Mouse (Mus musculus) hindbrain, postnatal 0 days (tissue): Measurements from ENCODE around the gene Nol12. TPM values are rescaled to one million over a fixed set of nuclear protein-coding genes. Genes with fewer than 3 reads are reported as not detected.
A peak's percentile ranks its signal among the peaks of the same experiment; 100 is the strongest.

ENCODE experiments used
- ATAC-seq: fragments of 200-750 bp; cut with Nextera tagmentation; 2 replicates; pipeline ENCODE4 v1.8.0; 2017; ENCODE audit warnings: mild to moderate bottlenecking, moderate TSS enrichment, moderate library complexity
- DNase-seq: peaks from one replicate; pipeline ENCODE4 v3.0.0-alpha.2; 2015; ENCODE audit warnings: low spot score
- H3K27ac ChIP-seq: fragments of 300-500 bp; sonication (generic); 2 replicates; pipeline ENCODE4 v1.5.1; 2014; ENCODE audit warnings: mild to moderate bottlenecking
- H3K27me3 ChIP-seq: fragments of 300-500 bp; sonication (generic); 2 replicates; pipeline ENCODE4 v1.6.1; 2014; ENCODE audit warnings: low read length, mixed read lengths; ENCODE audit not compliant: insufficient read depth
- H3K36me3 ChIP-seq: fragments of 300-500 bp; sonication (generic); 2 replicates; pipeline ENCODE4 v1.6.1; 2014; ENCODE audit warnings: low read length, mixed read lengths; ENCODE audit not compliant: insufficient read depth
- H3K4me1 ChIP-seq: fragments of 300-500 bp; sonication (generic); 2 replicates; pipeline ENCODE4 v1.6.1; 2014; ENCODE audit warnings: antibody characterized with exemption, low read length, mixed read lengths; ENCODE audit not compliant: insufficient read depth
- H3K4me2 ChIP-seq: fragments of 300-500 bp; sonication (generic); 2 replicates; pipeline ENCODE4 v1.6.1; 2014; ENCODE audit warnings: low read depth, mild to moderate bottlenecking, low read length, moderate library complexity, mixed read lengths
- H3K4me3 ChIP-seq: fragments of 300-500 bp; sonication (generic); 2 replicates; pipeline ENCODE4 v1.5.1; 2014; ENCODE audit warnings: low read length
- H3K9ac ChIP-seq: fragments of 300-500 bp; sonication (generic); replicated peaks from 2 replicates; pipeline ENCODE4 v1.6.1; 2014; ENCODE audit warnings: mild to moderate bottlenecking, low read length, moderate library complexity, mixed read lengths
- H3K9me3 ChIP-seq: fragments of 300-500 bp; sonication (generic); 2 replicates; pipeline ENCODE4 v1.6.1; 2016; ENCODE audit warnings: low read length, mixed read lengths
- CTCF ChIP-seq: IDR thresholded peaks from 2 replicates; pipeline ENCODE4 v1.5.1; 2016; ENCODE audit warnings: antibody characterized with exemption, control low read depth, low read depth
- WGBS: fragments of 180-500 bp; shearing (Covaris S2); extraction: QIAGEN DNeasy Blood & Tissue Kit; methylation state at CpG from one replicate; pipeline ENCODE4 v1.1.7; 2014; 5-methylcytosine and 5-hydroxymethylcytosine counted together
- polyA plus RNA-seq: library from polyadenylated mRNA; unstranded; fragments of >200 nt; fragmentation: Nextera tagmentation; extraction: Ambion mirVana; gene quantifications from 2 replicates; pipeline ENCODE4 v1.2.1, GENCODE M21; 2015
- total RNA-seq: library from RNA; depleted of rRNA; stranded (reverse); fragments of >200 nt; gene quantifications from 2 replicates; pipeline ENCODE4 v1.2.3, GENCODE M21; 2014; rRNA removed

The Nol12 gene
- total RNA-seq = 4.7 and 8.8 TPM in 2 replicates
- 54.8 and 56.4 TPM in 2 replicates for polyA plus RNA-seq

DNA sequence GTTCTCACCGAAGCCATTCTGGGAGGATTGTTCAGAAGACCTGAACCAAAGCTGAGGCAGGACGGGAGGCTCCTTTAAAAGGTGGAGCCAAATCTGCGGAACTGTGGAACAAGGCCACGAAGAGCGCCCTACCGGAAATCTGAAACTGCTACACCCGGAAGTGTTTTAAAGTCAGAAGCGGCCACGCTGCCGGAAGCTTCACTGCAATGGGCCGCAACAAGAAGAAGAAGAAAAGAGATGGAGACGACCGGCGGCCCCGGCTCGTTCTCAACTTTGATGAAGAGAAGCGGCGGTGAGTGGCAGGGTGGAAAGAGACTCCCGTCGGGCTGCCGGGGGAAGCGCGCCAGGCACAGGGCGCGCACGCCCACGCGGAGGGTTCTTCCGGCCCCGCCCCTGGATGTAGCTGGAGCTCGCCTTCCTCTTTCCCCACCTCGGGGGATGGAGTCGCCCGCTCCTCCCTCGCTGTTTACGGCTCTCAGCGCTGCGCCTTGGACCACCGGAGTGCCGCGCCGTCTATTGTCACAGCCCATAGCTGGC, at the start of gene Nol12:
Nol12 (plus strand) TSS at position 150 of the 537 bp plus-strand sequence.
- TF ChIP-seq CTCF = no peak; the same call in 1 of the 2 replicates
- peaks cover 5% of the 10 kb centered on the region; the same call in 1 of the 2 replicates for H3K4me1 ChIP-seq
- peak within 1 kb of the TSS; percentile 84 for H3K4me2 ChIP-seq
- peak within 1 kb of the TSS; percentile 78 for H3K4me3 ChIP-seq
- peak within 1 kb of the TSS; percentile 75 for H3K27ac ChIP-seq
- no peaks in the 10 kb centered on the region for H3K27me3 ChIP-seq
- peaks cover 25% of the 10 kb centered on the region for H3K36me3 ChIP-seq
- WGBS = under 1% methylated on average over 42 of the region's 42 CpGs
- H3K9ac ChIP-seq = peak within 1 kb of the TSS; percentile 58
- H3K9me3 ChIP-seq = no peaks in the 10 kb centered on the region
- peak; percentile 96 for DNase-seq
- ATAC-seq = peak; percentile 91

DNA sequence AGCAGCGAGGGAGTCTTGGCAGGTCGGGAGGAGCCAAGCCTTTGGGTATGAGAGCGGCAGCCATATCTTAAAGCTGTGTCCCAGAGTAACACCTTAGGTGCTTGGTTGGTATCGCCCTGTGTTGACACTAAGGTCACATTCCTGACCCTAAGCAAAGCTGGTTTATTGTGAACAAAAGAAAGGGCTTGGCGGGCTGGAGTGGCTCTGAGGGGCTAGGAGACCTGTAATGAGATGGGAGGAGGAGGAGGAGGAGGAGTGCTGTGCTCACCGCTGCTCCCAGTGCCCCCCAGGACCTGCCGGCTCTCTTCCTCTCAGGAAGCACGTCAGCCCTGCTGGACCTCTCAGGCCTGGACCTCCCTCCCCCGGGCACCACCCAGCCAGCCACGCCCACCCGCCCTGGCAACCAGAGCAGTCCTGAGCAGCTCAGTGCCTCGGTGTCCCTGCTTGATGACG, 45.3 kb upstream of the Nol12 start:
- peaks cover 60% of the 10 kb centered on the region for H3K36me3 ChIP-seq
- H3K27ac ChIP-seq = no peak overlapping the region
- H3K9ac ChIP-seq = 0 out of 2 replicates have a peak overlapping the region, but pooled peaks have one; percentile 5
- no peak for DNase-seq
- H3K4me3 ChIP-seq = no peak overlapping the region
- no peaks in the 10 kb centered on the region for H3K27me3 ChIP-seq
- H3K4me1 ChIP-seq = no peaks in the 10 kb centered on the region
- TF ChIP-seq CTCF = no peak
- WGBS = 21% methylated on average over 11 of the region's 13 CpGs
- 0 out of 2 replicates have a peak, but pooled peaks have one; percentile 18 for ATAC-seq
- no peak overlapping the region for H3K4me2 ChIP-seq
- no peaks in the 10 kb centered on the region for H3K9me3 ChIP-seq

DNA sequence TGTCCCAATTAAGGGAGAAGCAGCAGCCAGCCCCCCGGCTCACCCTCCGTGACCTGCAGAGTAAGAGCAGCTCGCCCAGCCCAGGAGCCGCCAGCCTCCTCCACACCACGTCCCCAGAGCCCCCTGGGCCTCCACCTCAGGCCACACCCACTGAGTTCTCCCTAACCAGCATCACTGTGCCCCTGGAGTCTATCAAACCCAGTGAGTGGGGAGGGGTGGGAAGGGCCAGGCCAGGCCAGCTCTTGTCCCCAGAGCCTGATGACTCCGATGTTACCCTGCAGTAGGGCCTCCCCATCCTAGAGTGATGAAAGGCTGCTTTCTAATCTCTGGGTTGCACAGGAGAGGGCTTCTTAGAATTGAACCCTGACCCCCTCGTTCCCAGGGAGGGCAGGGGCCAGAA, 42.3 kb upstream of the Nol12 start:
- DNase-seq (no peak), ATAC-seq (no peak)
- H3K4me3 ChIP-seq = no peak overlapping the region
- no peak overlapping the region for H3K9ac ChIP-seq
- H3K36me3 ChIP-seq = peaks cover 39% of the 10 kb centered on the region
- TF ChIP-seq CTCF = no peak
- 82% methylated on average over 7 of the region's 7 CpGs for WGBS
- H3K9me3 ChIP-seq = no peaks in the 10 kb centered on the region
- no peak overlapping the region for H3K27ac ChIP-seq
- no peaks in the 10 kb centered on the region for H3K4me1 ChIP-seq
- no peaks in the 10 kb centered on the region for H3K27me3 ChIP-seq
- H3K4me2 ChIP-seq = no peak overlapping the region

DNA sequence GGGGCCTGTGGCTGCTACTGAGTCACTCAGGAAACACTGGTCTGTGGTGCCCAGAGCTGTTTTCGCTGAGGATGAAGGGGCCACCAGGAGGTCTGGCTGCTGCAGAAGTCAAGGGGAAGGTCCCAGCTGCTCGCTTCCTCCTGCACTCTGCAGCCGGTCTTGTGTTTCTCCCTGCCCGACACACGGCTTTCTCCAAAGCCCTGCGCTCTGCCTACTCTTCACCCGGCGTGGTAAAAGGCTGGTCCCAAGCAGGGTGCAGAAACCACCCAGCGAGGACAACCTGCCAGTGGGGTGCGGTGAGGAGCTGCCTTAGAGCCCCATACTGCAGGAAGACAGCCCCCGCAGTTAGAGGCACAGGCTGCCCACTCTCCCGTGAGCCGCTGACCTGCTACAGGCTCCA, 40.0 kb upstream of the Nol12 start:
- Histone ChIP-seq H3K9me3 (no peaks in the 10 kb centered on the region), H3K9ac (no peak overlapping the region), H3K4me3 (no peak overlapping the region), H3K36me3 (peaks cover 27% of the 10 kb centered on the region), H3K27ac (no peak overlapping the region), H3K4me2 (no peak overlapping the region), H3K27me3 (no peaks in the 10 kb centered on the region), H3K4me1 (no peaks in the 10 kb centered on the region)
- ATAC-seq (no peak), DNase-seq (no peak)
- no peak for TF ChIP-seq CTCF
- WGBS = 73% methylated on average over 13 of the region's 13 CpGs

DNA sequence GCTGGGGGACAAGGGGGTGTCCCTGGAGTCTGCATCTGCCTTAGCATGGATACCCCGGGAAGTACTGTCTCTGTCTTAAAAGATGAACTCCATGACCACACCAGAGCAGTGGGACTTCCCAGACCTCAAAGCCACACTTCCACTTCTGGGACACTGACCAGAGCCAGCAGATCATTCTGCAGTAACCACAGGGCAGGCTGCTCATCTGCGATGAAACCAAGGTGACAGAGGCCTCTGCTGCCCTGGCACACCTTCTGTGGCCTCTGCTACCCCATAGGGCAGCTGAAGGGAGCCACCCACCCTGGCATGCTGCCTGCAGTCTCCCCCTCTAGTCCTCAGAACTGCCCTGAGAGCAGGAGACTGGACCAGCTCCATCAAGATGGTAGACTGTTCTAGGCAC, 39.0 kb upstream of the Nol12 start:
- no peak overlapping the region for H3K4me2 ChIP-seq
- ATAC-seq (no peak), DNase-seq (no peak)
- H3K27ac ChIP-seq = no peak overlapping the region
- 85% methylated on average over 2 of the region's 2 CpGs for WGBS
- no peak overlapping the region for H3K4me3 ChIP-seq
- H3K4me1 ChIP-seq = peaks cover 9% of the 10 kb centered on the region; the same call in 1 of the 2 replicates
- no peak overlapping the region for H3K9ac ChIP-seq
- peaks cover 27% of the 10 kb centered on the region for H3K36me3 ChIP-seq
- no peak for TF ChIP-seq CTCF
- H3K9me3 ChIP-seq = no peaks in the 10 kb centered on the region
- H3K27me3 ChIP-seq = 0 out of 2 replicates have a peak, but pooled peaks cover 3% of the 10 kb centered on the region

DNA sequence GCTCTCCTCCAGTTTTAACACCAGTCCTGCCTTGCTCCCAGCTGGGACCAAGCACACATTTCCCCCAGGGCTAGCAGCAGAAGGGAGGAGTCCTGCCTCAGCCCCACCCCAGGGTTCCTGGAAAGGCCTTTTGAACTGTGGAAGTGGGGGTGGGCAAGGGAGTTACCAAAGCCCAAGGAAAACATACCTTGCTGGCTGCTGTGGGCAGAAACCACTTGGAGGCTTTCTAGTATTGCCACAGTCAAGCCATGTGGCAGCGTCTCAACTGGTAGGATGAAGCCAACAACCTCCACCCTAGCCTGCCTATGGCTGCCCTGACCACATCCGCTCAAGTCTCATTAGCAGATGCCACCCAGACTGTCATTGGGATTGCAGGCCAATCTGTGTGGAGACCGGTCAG, 38.6 kb upstream of the Nol12 start:
- Histone ChIP-seq H3K4me1 (peaks cover 10% of the 10 kb centered on the region; the same call in 1 of the 2 replicates), H3K4me2 (no peak overlapping the region), H3K27ac (no peak overlapping the region), H3K4me3 (no peak overlapping the region), H3K36me3 (peaks cover 23% of the 10 kb centered on the region), H3K27me3 (0 out of 2 replicates have a peak, but pooled peaks cover 3% of the 10 kb centered on the region), H3K9ac (no peak overlapping the region), H3K9me3 (no peaks in the 10 kb centered on the region)
- WGBS = 86% methylated on average over 3 of the region's 3 CpGs
- DNase-seq = no peak
- TF ChIP-seq CTCF = no peak
- ATAC-seq = no peak

DNA sequence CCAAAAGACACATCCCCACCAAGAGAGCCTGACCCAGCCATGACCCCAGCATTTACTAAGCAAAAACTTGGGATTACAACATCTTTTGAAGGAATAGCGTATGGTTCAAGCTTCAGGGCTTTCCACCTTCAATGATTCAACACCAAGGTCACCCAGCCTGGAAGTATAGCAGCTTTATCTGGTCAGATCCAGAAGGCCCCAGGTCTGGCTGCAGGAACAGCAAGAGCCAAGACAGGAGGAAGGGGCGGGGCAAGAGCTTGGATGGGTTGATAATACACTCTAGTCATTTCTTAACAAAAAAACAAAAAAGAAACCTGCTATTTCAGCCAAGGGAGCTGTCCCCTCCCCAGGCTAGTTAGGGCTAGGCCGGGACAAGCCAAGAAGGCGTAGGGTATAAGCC, 37.2 kb upstream of the Nol12 start:
- H3K9ac ChIP-seq = no peak overlapping the region
- peaks cover 10% of the 10 kb centered on the region; the same call in 1 of the 2 replicates for H3K36me3 ChIP-seq
- H3K4me3 ChIP-seq = no peak overlapping the region
- H3K4me1 ChIP-seq = peaks cover 10% of the 10 kb centered on the region; the same call in 1 of the 2 replicates
- no peak overlapping the region for H3K27ac ChIP-seq
- no peaks in the 10 kb centered on the region for H3K9me3 ChIP-seq
- H3K27me3 ChIP-seq = 0 out of 2 replicates have a peak, but pooled peaks cover 3% of the 10 kb centered on the region
- 93% methylated on average over 4 of the region's 4 CpGs for WGBS
- no peak for ATAC-seq
- H3K4me2 ChIP-seq = no peak overlapping the region
- no peak for TF ChIP-seq CTCF
- no peak for DNase-seq
